Mouse (Mus musculus): Measurements from ENCODE around the gene Trio. TPM values are rescaled to one million over a fixed set of nuclear protein-coding genes. Genes with fewer than 3 reads are reported as not detected.

Trio gene
- polyA plus RNA-seq, 1 experiment from 2014 or later: 38.4 TPM

- no peaks in the 10 kb centered on the region for H3K27me3 ChIP-seq (ENCODE audit: low read depth, poor library complexity, severe bottlenecking)
- no peaks in the 10 kb centered on the region for H3K36me3 ChIP-seq
- no peak overlapping the region for H3K27ac ChIP-seq
- no peak for DNase-seq (ENCODE audit: low spot score)
- WGBS: 98% methylated on average over 6 of the region's 6 CpGs
- H3K4me3 ChIP-seq: no peak overlapping the region
- H3K9me3 ChIP-seq (replicated peaks): no peaks in the 10 kb centered on the region
- peaks cover 12% of the 10 kb centered on the region for H3K4me1 ChIP-seq
These were observed 2.9 kb upstream of the Trio start for GRCm38 (mm10) chr15:28028542-28028941.

- Histone ChIP-seq H3K4me1 (peaks cover 37% of the 10 kb centered on the region), H3K27me3 (ENCODE audit: low read depth, poor library complexity, severe bottlenecking) (no peaks in the 10 kb centered on the region), H3K36me3 (no peaks in the 10 kb centered on the region), H3K4me3 (peak overlapping the region; percentile 98), H3K9me3 (replicated peaks) (no peaks in the 10 kb centered on the region), H3K27ac (peak overlapping the region; percentile 96)
- under 1% methylated on average over 18 of the region's 18 CpGs for WGBS
- no peak for DNase-seq (ENCODE audit: low spot score)
These were observed 476 bp upstream of the Trio start for GRCm38 (mm10) chr15:28026167-28026481.

GRCm38 (mm10) chr15:28024965-28025338 lies 696 bp downstream of the Trio start:
- no peaks in the 10 kb centered on the region for H3K9me3 ChIP-seq (replicated peaks)
- peak overlapping the region; percentile 96 for H3K27ac ChIP-seq
- H3K27me3 ChIP-seq (ENCODE audit: low read depth, poor library complexity, severe bottlenecking): no peaks in the 10 kb centered on the region
- WGBS: 2% methylated on average over 54 of the region's 54 CpGs
- DNase-seq (ENCODE audit: low spot score): peak; percentile 79
- no peaks in the 10 kb centered on the region for H3K36me3 ChIP-seq
- H3K4me1 ChIP-seq: peaks cover 45% of the 10 kb centered on the region
- peak overlapping the region; percentile 98 for H3K4me3 ChIP-seq

- no peaks in the 10 kb centered on the region for H3K9me3 ChIP-seq (replicated peaks)
- peak overlapping the region; percentile 98 for H3K4me3 ChIP-seq
- WGBS: under 1% methylated on average over 80 of the region's 81 CpGs
- H3K4me1 ChIP-seq: peaks cover 52% of the 10 kb centered on the region
- H3K27me3 ChIP-seq (ENCODE audit: low read depth, poor library complexity, severe bottlenecking): no peaks in the 10 kb centered on the region
- DNase-seq (ENCODE audit: low spot score): peak; percentile 81
- no peaks in the 10 kb centered on the region for H3K36me3 ChIP-seq
- H3K27ac ChIP-seq: peak overlapping the region; percentile 96
These were observed 1.4 kb downstream of the Trio start for GRCm38 (mm10) chr15:28024031-28024964.

GRCm38 (mm10) chr15:28021591-28022209 lies 3.9 kb downstream of the Trio start:
- Histone ChIP-seq H3K4me1 (peaks cover 72% of the 10 kb centered on the region), H3K4me3 (no peak overlapping the region), H3K9me3 (replicated peaks) (no peaks in the 10 kb centered on the region), H3K27me3 (ENCODE audit: low read depth, poor library complexity, severe bottlenecking) (no peaks in the 10 kb centered on the region), H3K36me3 (no peaks in the 10 kb centered on the region), H3K27ac (no peak overlapping the region)
- no peak for DNase-seq (ENCODE audit: low spot score)
- 6% methylated on average over 15 of the region's 15 CpGs for WGBS

GRCm38 (mm10) chr15:28019393-28020070 lies 6.1 kb downstream of the Trio start:
- DNase-seq (ENCODE audit: low spot score): no peak
- H3K9me3 ChIP-seq (replicated peaks): no peaks in the 10 kb centered on the region
- H3K4me1 ChIP-seq: peaks cover 69% of the 10 kb centered on the region
- no peaks in the 10 kb centered on the region for H3K27me3 ChIP-seq (ENCODE audit: low read depth, poor library complexity, severe bottlenecking)
- no peak overlapping the region for H3K27ac ChIP-seq
- 55% methylated on average over 7 of the region's 7 CpGs for WGBS
- no peaks in the 10 kb centered on the region for H3K36me3 ChIP-seq
- H3K4me3 ChIP-seq: no peak overlapping the region

- WGBS: 83% methylated on average over 3 of the region's 3 CpGs
- Histone ChIP-seq H3K4me3 (no peak overlapping the region), H3K27me3 (ENCODE audit: low read depth, poor library complexity, severe bottlenecking) (no peaks in the 10 kb centered on the region), H3K4me1 (peaks cover 38% of the 10 kb centered on the region), H3K36me3 (no peaks in the 10 kb centered on the region), H3K27ac (no peak overlapping the region), H3K9me3 (replicated peaks) (no peaks in the 10 kb centered on the region)
- DNase-seq (ENCODE audit: low spot score): no peak
These were observed 18.1 kb downstream of the Trio start for GRCm38 (mm10) chr15:28007516-28007915.

- Histone ChIP-seq H3K9me3 (replicated peaks) (no peaks in the 10 kb centered on the region), H3K27ac (no peak overlapping the region), H3K27me3 (ENCODE audit: low read depth, poor library complexity, severe bottlenecking) (no peaks in the 10 kb centered on the region), H3K4me1 (peaks cover 65% of the 10 kb centered on the region), H3K36me3 (no peaks in the 10 kb centered on the region), H3K4me3 (no peak overlapping the region)
- no peak for DNase-seq (ENCODE audit: low spot score)
- WGBS: 40% methylated on average over 5 of the region's 5 CpGs
These were observed 21.4 kb downstream of the Trio start for GRCm38 (mm10) chr15:28004192-28004767.

GRCm38 (mm10) chr15:28002515-28002914 lies 23.1 kb downstream of the Trio start:
- H3K4me1 ChIP-seq: peaks cover 76% of the 10 kb centered on the region
- 90% methylated on average over 3 of the region's 3 CpGs for WGBS
- H3K27me3 ChIP-seq (ENCODE audit: low read depth, poor library complexity, severe bottlenecking): no peaks in the 10 kb centered on the region
- no peak overlapping the region for H3K27ac ChIP-seq
- DNase-seq (ENCODE audit: low spot score): no peak
- no peaks in the 10 kb centered on the region for H3K9me3 ChIP-seq (replicated peaks)
- H3K4me3 ChIP-seq: no peak overlapping the region
- H3K36me3 ChIP-seq: no peaks in the 10 kb centered on the region

- H3K27ac ChIP-seq: no peak overlapping the region
- H3K36me3 ChIP-seq: peaks cover 3% of the 10 kb centered on the region
- no peak for DNase-seq (ENCODE audit: low spot score)
- 47% methylated on average over 4 of the region's 4 CpGs for WGBS
- H3K27me3 ChIP-seq (ENCODE audit: low read depth, poor library complexity, severe bottlenecking): no peaks in the 10 kb centered on the region
- peaks cover 82% of the 10 kb centered on the region for H3K4me1 ChIP-seq
- no peak overlapping the region for H3K4me3 ChIP-seq
- no peaks in the 10 kb centered on the region for H3K9me3 ChIP-seq (replicated peaks)
These were observed 24.3 kb downstream of the Trio start for GRCm38 (mm10) chr15:28001299-28001698.

- H3K4me1 ChIP-seq: peaks cover 87% of the 10 kb centered on the region
These were observed 26.9 kb downstream of the Trio start for GRCm38 (mm10) chr15:27998621-27999359.

GRCm38 (mm10) chr15:27997917-27998316 lies 27.7 kb downstream of the Trio start:
- Histone ChIP-seq H3K4me3 (no peak overlapping the region), H3K27ac (no peak overlapping the region), H3K36me3 (peaks cover 7% of the 10 kb centered on the region), H3K4me1 (peaks cover 93% of the 10 kb centered on the region), H3K27me3 (ENCODE audit: low read depth, poor library complexity, severe bottlenecking) (no peaks in the 10 kb centered on the region), H3K9me3 (replicated peaks) (no peaks in the 10 kb centered on the region)
- DNase-seq (ENCODE audit: low spot score): no peak
- WGBS: 5% methylated on average over 8 of the region's 8 CpGs

More at GRCm38 (mm10) chr15:27998621-27999359, 26.9 kb downstream of the Trio start:
- WGBS: 11% methylated on average over 8 of the region's 8 CpGs
- Histone ChIP-seq H3K27ac (no peak overlapping the region), H3K36me3 (peaks cover 7% of the 10 kb centered on the region), H3K9me3 (replicated peaks) (no peaks in the 10 kb centered on the region), H3K27me3 (ENCODE audit: low read depth, poor library complexity, severe bottlenecking) (no peaks in the 10 kb centered on the region), H3K4me3 (no peak overlapping the region)
- DNase-seq (ENCODE audit: low spot score): no peak

Measured in limb, embryonic 10.5 days (tissue).